Mouse (Mus musculus) liver, embryonic 11.5 days (tissue): Measurements from ENCODE around the gene Zfp668. TPM values are rescaled to one million over a fixed set of nuclear protein-coding genes. Genes with fewer than 3 reads are reported as not detected.

Experiments
- ATAC-seq: fragments of 200-750 bp; cut with Nextera tagmentation; replicated peaks from 2 replicates; pipeline ENCODE4 v1.8.0; 2017; ENCODE audit warnings: moderate number of reproducible peaks, mild to moderate bottlenecking, moderate TSS enrichment, moderate library complexity; ENCODE audit not compliant: low FRiP score
- DNase-seq: peaks from one replicate; pipeline ENCODE4 v3.0.0-alpha.2; 2017; ENCODE audit warnings: low spot score
- H3K27ac ChIP-seq: fragments of 300-500 bp; sonication (generic); 2 replicates; pipeline ENCODE4 v1.5.1; 2014; ENCODE audit warnings: mild to moderate bottlenecking, low read depth, low read length, control low read depth
- H3K27me3 ChIP-seq: fragments of 300-500 bp; sonication (generic); replicated peaks from 2 replicates; pipeline ENCODE4 v1.6.1; 2014; ENCODE audit warnings: low read length, mixed read lengths; ENCODE audit not compliant: control insufficient read depth, insufficient read depth
- H3K36me3 ChIP-seq: fragments of 300-500 bp; sonication (generic); 2 replicates; pipeline ENCODE4 v1.6.1; 2014; ENCODE audit warnings: mild to moderate bottlenecking, low read length, moderate library complexity, mixed read lengths; ENCODE audit not compliant: control insufficient read depth, insufficient read depth
- H3K4me1 ChIP-seq: fragments of 300-500 bp; sonication (generic); replicated peaks from 2 replicates; pipeline ENCODE4 v1.6.1; 2014; ENCODE audit warnings: low read length, mixed read lengths; ENCODE audit not compliant: control insufficient read depth, insufficient read depth
- H3K4me2 ChIP-seq: fragments of 300-500 bp; sonication (generic); 2 replicates; pipeline ENCODE4 v1.6.1; 2014; ENCODE audit warnings: mild to moderate bottlenecking, control low read depth, moderate library complexity
- H3K4me3 ChIP-seq: fragments of 300-500 bp; sonication (generic); 2 replicates; pipeline ENCODE4 v1.5.1; 2014; ENCODE audit warnings: low read depth, low read length, control low read depth
- H3K9ac ChIP-seq: fragments of 300-500 bp; sonication (generic); 2 replicates; pipeline ENCODE4 v1.6.1; 2014; ENCODE audit warnings: low read depth, low read length, control low read depth
- H3K9me3 ChIP-seq: fragments of 300-500 bp; sonication (generic); 2 replicates; pipeline ENCODE4 v1.6.1; 2016; ENCODE audit warnings: low read length, inconsistent platforms, mixed read lengths; ENCODE audit not compliant: control insufficient read depth
- WGBS: fragments of 180-500 bp; shearing (Covaris S2); extraction: QIAGEN DNeasy Blood & Tissue Kit; methylation state at CpG from one replicate; pipeline ENCODE4 v1.1.7; 2014; 5-methylcytosine and 5-hydroxymethylcytosine counted together
- polyA plus RNA-seq: library from polyadenylated mRNA; unstranded; fragments of >200 nt; fragmentation: Nextera tagmentation; extraction: Ambion mirVana; gene quantifications from 2 replicates; pipeline ENCODE4 v1.2.1, GENCODE M21; 2014

Gene Zfp668
- polyA plus RNA-seq, 1 experiment from 2014 or later = 15.9 TPM

- WGBS = 73% methylated on average over 5 of the region's 5 CpGs
- H3K4me1 ChIP-seq = peaks cover 15% of the 10 kb centered on the region
- DNase-seq = no peak
- no peaks in the 10 kb centered on the region for H3K9me3 ChIP-seq
- H3K9ac ChIP-seq = no peak overlapping the region
- peaks cover 30% of the 10 kb centered on the region for H3K36me3 ChIP-seq
- no peaks in the 10 kb centered on the region for H3K27me3 ChIP-seq
- H3K4me3 ChIP-seq = no peak overlapping the region
- no peak; the same call in 1 of the 2 replicates for ATAC-seq
- H3K4me2 ChIP-seq = no peak overlapping the region
- H3K27ac ChIP-seq = no peak overlapping the region
Measured at GRCm38 (mm10) chr7:127870136-127870821, 6.3 kb downstream of the Zfp668 start.

GRCm38 (mm10) chr7:127869149-127869810, 7.3 kb downstream of the Zfp668 start:
- H3K9ac ChIP-seq = no peak overlapping the region
- no peaks in the 10 kb centered on the region for H3K9me3 ChIP-seq
- WGBS = 87% methylated on average over 3 of the region's 3 CpGs
- no peaks in the 10 kb centered on the region for H3K27me3 ChIP-seq
- no peak overlapping the region for H3K27ac ChIP-seq
- ATAC-seq (no peak), DNase-seq (no peak)
- H3K4me1 ChIP-seq = peaks cover 10% of the 10 kb centered on the region
- H3K4me2 ChIP-seq = no peak overlapping the region
- H3K4me3 ChIP-seq = no peak overlapping the region
- peaks cover 30% of the 10 kb centered on the region for H3K36me3 ChIP-seq

GRCm38 (mm10) chr7:127867641-127868040, 9.0 kb downstream of the Zfp668 start:
- Histone ChIP-seq H3K27me3 (no peaks in the 10 kb centered on the region), H3K36me3 (peaks cover 27% of the 10 kb centered on the region), H3K4me2 (no peak overlapping the region), H3K9me3 (no peaks in the 10 kb centered on the region), H3K4me1 (peaks cover 2% of the 10 kb centered on the region; the same call in 1 of the 2 replicates), H3K27ac (no peak overlapping the region), H3K9ac (no peak overlapping the region), H3K4me3 (no peak overlapping the region)
- no peak for ATAC-seq
- WGBS = 97% methylated on average over 18 of the region's 18 CpGs
- DNase-seq = no peak

- Histone ChIP-seq H3K27ac (no peak overlapping the region), H3K36me3 (peaks cover 27% of the 10 kb centered on the region), H3K9ac (no peak overlapping the region), H3K27me3 (no peaks in the 10 kb centered on the region), H3K4me3 (no peak overlapping the region), H3K4me2 (no peak overlapping the region), H3K4me1 (0 out of 2 replicates have a peak, but pooled peaks cover 2% of the 10 kb centered on the region), H3K9me3 (no peaks in the 10 kb centered on the region)
- ATAC-seq = no peak
- 92% methylated on average over 12 of the region's 12 CpGs for WGBS
- DNase-seq = no peak
Measured at GRCm38 (mm10) chr7:127866434-127866833, 10.2 kb downstream of the Zfp668 start.

GRCm38 (mm10) chr7:127858258-127858657, 18.4 kb downstream of the Zfp668 start:
- ATAC-seq = peak; percentile 73
- H3K27me3 ChIP-seq = no peaks in the 10 kb centered on the region
- H3K4me1 ChIP-seq = 0 out of 2 replicates have a peak, but pooled peaks cover 4% of the 10 kb centered on the region
- no peaks in the 10 kb centered on the region for H3K36me3 ChIP-seq
- no peak overlapping the region for H3K4me2 ChIP-seq
- WGBS = 52% methylated on average over 6 of the region's 6 CpGs
- H3K9me3 ChIP-seq = no peaks in the 10 kb centered on the region
- no peak overlapping the region for H3K4me3 ChIP-seq
- DNase-seq = no peak
- H3K9ac ChIP-seq = no peak overlapping the region
- no peak overlapping the region for H3K27ac ChIP-seq

- Histone ChIP-seq H3K27me3 (no peaks in the 10 kb centered on the region), H3K4me1 (peaks cover 6% of the 10 kb centered on the region; the same call in 1 of the 2 replicates), H3K9ac (no peak overlapping the region), H3K36me3 (peaks cover 8% of the 10 kb centered on the region; the same call in 1 of the 2 replicates), H3K9me3 (no peaks in the 10 kb centered on the region), H3K27ac (peak overlapping the region; percentile 26; the same call in 1 of the 2 replicates), H3K4me2 (no peak overlapping the region), H3K4me3 (no peak overlapping the region)
- DNase-seq (no peak), ATAC-seq (no peak)
- 70% methylated on average over 5 of the region's 5 CpGs for WGBS
Measured at GRCm38 (mm10) chr7:127850906-127851305, 25.7 kb downstream of the Zfp668 start.

- Histone ChIP-seq H3K27me3 (no peaks in the 10 kb centered on the region), H3K4me1 (peaks cover 6% of the 10 kb centered on the region; the same call in 1 of the 2 replicates), H3K9ac (peak overlapping the region; percentile 1; the same call in 1 of the 2 replicates), H3K27ac (peak overlapping the region; percentile 26; the same call in 1 of the 2 replicates), H3K9me3 (no peaks in the 10 kb centered on the region), H3K4me2 (no peak overlapping the region), H3K4me3 (no peak overlapping the region), H3K36me3 (peaks cover 8% of the 10 kb centered on the region; the same call in 1 of the 2 replicates)
- 54% methylated on average over 6 of the region's 6 CpGs for WGBS
- ATAC-seq = peak; percentile 50; the same call in 1 of the 2 replicates
- DNase-seq = no peak
Measured at GRCm38 (mm10) chr7:127849973-127850875, 26.4 kb downstream of the Zfp668 start.

GRCm38 (mm10) chr7:127842001-127842718, 34.5 kb downstream of the Zfp668 start:
- peak overlapping the region; percentile 87 for H3K4me2 ChIP-seq
- H3K9ac ChIP-seq = peak overlapping the region; percentile 71
- peaks cover 22% of the 10 kb centered on the region for H3K36me3 ChIP-seq
- peaks cover 10% of the 10 kb centered on the region for H3K4me1 ChIP-seq
- peak; percentile 66 for ATAC-seq
- WGBS = under 1% methylated on average over 40 of the region's 40 CpGs
- no peaks in the 10 kb centered on the region for H3K27me3 ChIP-seq
- peak overlapping the region; percentile 72 for H3K4me3 ChIP-seq
- H3K9me3 ChIP-seq = no peaks in the 10 kb centered on the region
- peak; percentile 74 for DNase-seq
- peak overlapping the region; percentile 83 for H3K27ac ChIP-seq
